Mouse (Mus musculus) forebrain, postnatal 0 days (tissue): ENCODE measurements around the gene Col6a4. TPM values are rescaled to one million over a fixed set of nuclear protein-coding genes. Genes with fewer than 3 reads are reported as not detected.

ENCODE experiments used
- ATAC-seq: fragments of 200-750 bp; cut with Nextera tagmentation; 2 replicates; pipeline ENCODE4 v1.8.0; 2017; ENCODE audit warnings: mild to moderate bottlenecking, moderate library complexity
- DNase-seq: peaks from one replicate; pipeline ENCODE4 v3.0.0-alpha.2; 2015
- H3K27ac ChIP-seq: fragments of 300-500 bp; sonication (generic); 2 replicates; pipeline ENCODE4 v1.5.1; 2014; ENCODE audit warnings: low read depth, mild to moderate bottlenecking, antibody characterized with exemption, low read length, moderate library complexity, mixed read lengths
- H3K27me3 ChIP-seq: fragments of 300-500 bp; sonication (generic); 2 replicates; pipeline ENCODE4 v1.6.1; 2014; ENCODE audit warnings: mild to moderate bottlenecking, low read length, mixed read lengths; ENCODE audit not compliant: insufficient read depth
- H3K36me3 ChIP-seq: fragments of 300-500 bp; sonication (generic); 2 replicates; pipeline ENCODE4 v1.6.1; 2014; ENCODE audit warnings: mild to moderate bottlenecking, moderate library complexity; ENCODE audit not compliant: insufficient read depth
- H3K4me1 ChIP-seq: fragments of 300-500 bp; sonication (generic); 2 replicates; pipeline ENCODE4 v1.6.1; 2014; ENCODE audit warnings: antibody characterized with exemption; ENCODE audit not compliant: insufficient read depth
- H3K4me2 ChIP-seq: fragments of 300-500 bp; sonication (generic); 2 replicates; pipeline ENCODE4 v1.6.1; 2014; ENCODE audit warnings: low read depth, mild to moderate bottlenecking, moderate library complexity
- H3K4me3 ChIP-seq: fragments of 300-500 bp; sonication (generic); 2 replicates; pipeline ENCODE4 v1.5.1; 2014; ENCODE audit warnings: low read depth, low read length, mixed read lengths
- H3K9ac ChIP-seq: fragments of 300-500 bp; sonication (generic); 2 replicates; pipeline ENCODE4 v1.6.1; 2014; ENCODE audit warnings: mild to moderate bottlenecking
- H3K9me3 ChIP-seq: fragments of 300-500 bp; sonication (generic); 2 replicates; pipeline ENCODE4 v1.6.1; 2016; ENCODE audit warnings: low read length
- CTCF ChIP-seq: sonication (generic); IDR thresholded peaks from 2 replicates; pipeline ENCODE4 v1.5.1; 2016; ENCODE audit warnings: antibody characterized with exemption, control low read depth, low read depth
- WGBS: fragments of 180-500 bp; shearing (Covaris S2); extraction: QIAGEN DNeasy Blood & Tissue Kit; methylation state at CpG from one replicate; pipeline ENCODE4 v1.1.7; 2014; 5-methylcytosine and 5-hydroxymethylcytosine counted together
- polyA plus RNA-seq: library from polyadenylated mRNA; unstranded; fragments of >200 nt; fragmentation: Nextera tagmentation; extraction: Ambion mirVana; gene quantifications from 2 replicates; pipeline ENCODE4 v1.2.1, GENCODE M21; 2015
- total RNA-seq: library from RNA; depleted of rRNA; stranded (reverse); fragments of >200 nt; gene quantifications from 2 replicates; pipeline ENCODE4 v1.2.3, GENCODE M21; 2014; rRNA removed

The Col6a4 gene
- total RNA-seq: 0.81 and 2.0 TPM in 2 replicates
- polyA plus RNA-seq: 0.92 and 1.1 TPM in 2 replicates

GRCm38 (mm10) chr9:106096683-106097082, at the start of gene Col6a4:
Gene Col6a4 (minus strand): TSS chr9:106096783.
- no peak for DNase-seq
- no peak within 1 kb of the TSS for H3K4me3 ChIP-seq
- no peaks in the 10 kb centered on the region for H3K36me3 ChIP-seq
- no peak within 1 kb of the TSS for H3K4me2 ChIP-seq
- no peaks in the 10 kb centered on the region for H3K9me3 ChIP-seq
- H3K4me1 ChIP-seq: no peaks in the 10 kb centered on the region
- H3K27me3 ChIP-seq: no peaks in the 10 kb centered on the region
- 65% methylated on average over 7 of the region's 7 CpGs for WGBS
- no peak within 1 kb of the TSS for H3K9ac ChIP-seq
- H3K27ac ChIP-seq: no peak within 1 kb of the TSS
- ATAC-seq: no peak
- TF ChIP-seq CTCF: no peak

GRCm38 (mm10) chr9:106145582-106145981, 49.0 kb upstream of the Col6a4 start:
- H3K4me1 ChIP-seq: no peaks in the 10 kb centered on the region; the same call in 1 of the 2 replicates
- TF ChIP-seq CTCF: no peak
- DNase-seq: peak; percentile 73
- no peaks in the 10 kb centered on the region for H3K36me3 ChIP-seq
- no peaks in the 10 kb centered on the region for H3K9me3 ChIP-seq
- peaks cover 11% of the 10 kb centered on the region; the same call in 1 of the 2 replicates for H3K27me3 ChIP-seq
- H3K9ac ChIP-seq: no peak overlapping the region
- no peak overlapping the region for H3K27ac ChIP-seq
- H3K4me2 ChIP-seq: no peak overlapping the region
- WGBS: 65% methylated on average over 2 of the region's 2 CpGs
- ATAC-seq: peak; percentile 54
- H3K4me3 ChIP-seq: no peak overlapping the region

- no peak for TF ChIP-seq CTCF
- H3K4me1 ChIP-seq: peaks cover 5% of the 10 kb centered on the region
- no peak overlapping the region for H3K4me2 ChIP-seq
- no peak overlapping the region for H3K27ac ChIP-seq
- peak; percentile 74 for DNase-seq
- H3K9me3 ChIP-seq: no peaks in the 10 kb centered on the region
- no peaks in the 10 kb centered on the region for H3K36me3 ChIP-seq
- H3K27me3 ChIP-seq: peaks cover 11% of the 10 kb centered on the region; the same call in 1 of the 2 replicates
- 21% methylated on average over 7 of the region's 7 CpGs for WGBS
- ATAC-seq: peak; percentile 55
- no peak overlapping the region for H3K4me3 ChIP-seq
- no peak overlapping the region for H3K9ac ChIP-seq
These were observed 47.6 kb upstream of the Col6a4 start for GRCm38 (mm10) chr9:106144176-106144575.

- Histone ChIP-seq H3K9ac (no peak overlapping the region), H3K9me3 (no peaks in the 10 kb centered on the region), H3K4me3 (no peak overlapping the region), H3K4me1 (peaks cover 5% of the 10 kb centered on the region; the same call in 1 of the 2 replicates), H3K27ac (no peak overlapping the region), H3K36me3 (no peaks in the 10 kb centered on the region), H3K27me3 (peaks cover 5% of the 10 kb centered on the region; the same call in 1 of the 2 replicates), H3K4me2 (no peak overlapping the region)
- TF ChIP-seq CTCF: no peak
- WGBS: 71% methylated on average over 12 of the region's 12 CpGs
- ATAC-seq (no peak), DNase-seq (no peak)
These were observed 45.4 kb upstream of the Col6a4 start for GRCm38 (mm10) chr9:106141955-106142354.

GRCm38 (mm10) chr9:106139763-106140162, 43.2 kb upstream of the Col6a4 start:
- H3K27ac ChIP-seq: no peak overlapping the region
- 11% methylated on average over 10 of the region's 10 CpGs for WGBS
- no peak overlapping the region for H3K4me2 ChIP-seq
- H3K4me1 ChIP-seq: peaks cover 5% of the 10 kb centered on the region; the same call in 1 of the 2 replicates
- no peaks in the 10 kb centered on the region for H3K9me3 ChIP-seq
- no peak for TF ChIP-seq CTCF
- H3K27me3 ChIP-seq: peaks cover 5% of the 10 kb centered on the region; the same call in 1 of the 2 replicates
- DNase-seq (peak; percentile 57), ATAC-seq (peak; percentile 14; the same call in 1 of the 2 replicates)
- H3K4me3 ChIP-seq: no peak overlapping the region
- no peak overlapping the region for H3K9ac ChIP-seq
- no peaks in the 10 kb centered on the region for H3K36me3 ChIP-seq

GRCm38 (mm10) chr9:106137671-106138216, 41.2 kb upstream of the Col6a4 start:
- TF ChIP-seq CTCF: no peak
- Histone ChIP-seq H3K4me2 (no peak overlapping the region), H3K9me3 (no peaks in the 10 kb centered on the region), H3K36me3 (no peaks in the 10 kb centered on the region), H3K27me3 (peaks cover 5% of the 10 kb centered on the region; the same call in 1 of the 2 replicates), H3K4me3 (no peak overlapping the region), H3K9ac (no peak overlapping the region), H3K4me1 (peaks cover 5% of the 10 kb centered on the region; the same call in 1 of the 2 replicates), H3K27ac (no peak overlapping the region)
- WGBS: 24% methylated on average over 10 of the region's 10 CpGs
- DNase-seq (no peak), ATAC-seq (no peak)

- no peak overlapping the region for H3K4me3 ChIP-seq
- no peaks in the 10 kb centered on the region for H3K9me3 ChIP-seq
- no peaks in the 10 kb centered on the region for H3K36me3 ChIP-seq
- WGBS: 88% methylated on average over 7 of the region's 7 CpGs
- H3K27ac ChIP-seq: no peak overlapping the region
- H3K4me1 ChIP-seq: peaks cover 10% of the 10 kb centered on the region
- ATAC-seq (no peak), DNase-seq (no peak)
- TF ChIP-seq CTCF: no peak
- H3K27me3 ChIP-seq: no peaks in the 10 kb centered on the region
- H3K4me2 ChIP-seq: no peak overlapping the region
- no peak overlapping the region for H3K9ac ChIP-seq
These were observed 33.7 kb upstream of the Col6a4 start for GRCm38 (mm10) chr9:106130250-106130649.
